Mouse (Mus musculus): ENCODE results near the gene Atl2. TPM values are rescaled to one million over a fixed set of nuclear protein-coding genes. Genes with fewer than 3 reads are reported as not detected.
A peak's percentile ranks its signal among the peaks of the same experiment; 100 is the strongest.

Atl2 gene
- polyA plus RNA-seq, 1 experiment from 2014 or later, result 29.7 TPM

GRCm38 (mm10) chr17:79894054-79894453 is 1.9 kb downstream of the Atl2 start:
- peaks cover 12% of the 10 kb centered on the region; the same call in 1 of the 2 replicates for H3K27me3 ChIP-seq (replicated peaks; ENCODE audit: control insufficient read depth, insufficient read depth, low read length)
- H3K9me3 ChIP-seq (ENCODE audit: control insufficient read depth, low read length), result no peaks in the 10 kb centered on the region
- ATAC-seq (ENCODE audit: low read depth) (no peak), DNase-seq (ENCODE audit: low spot score) (no peak)
- no peaks in the 10 kb centered on the region for H3K36me3 ChIP-seq (ENCODE audit: control insufficient read depth, insufficient read depth, low read length)
- H3K4me1 ChIP-seq (ENCODE audit: control insufficient read depth, insufficient read depth, low read length), result peaks cover 13% of the 10 kb centered on the region
- H3K9ac ChIP-seq (ENCODE audit: low read depth, low read length), result no peak overlapping the region
- 56% methylated on average over 4 of the region's 4 CpGs for WGBS
- peak overlapping the region; percentile 94 for H3K4me3 ChIP-seq (ENCODE audit: low read depth, low read length)
- H3K27ac ChIP-seq (replicated peaks; ENCODE audit: low read depth, low read length), result no peak overlapping the region
- peak overlapping the region; percentile 54 for H3K4me2 ChIP-seq (ENCODE audit: low read depth, low read length)

- Histone ChIP-seq H3K4me2 (ENCODE audit: low read depth, low read length) (no peak overlapping the region), H3K36me3 (ENCODE audit: control insufficient read depth, insufficient read depth, low read length) (no peaks in the 10 kb centered on the region), H3K9me3 (ENCODE audit: control insufficient read depth, low read length) (no peaks in the 10 kb centered on the region), H3K27ac (replicated peaks; ENCODE audit: low read depth, low read length) (no peak overlapping the region), H3K27me3 (replicated peaks; ENCODE audit: control insufficient read depth, insufficient read depth, low read length) (no peaks in the 10 kb centered on the region), H3K9ac (ENCODE audit: low read depth, low read length) (no peak overlapping the region), H3K4me1 (ENCODE audit: control insufficient read depth, insufficient read depth, low read length) (peaks cover 13% of the 10 kb centered on the region), H3K4me3 (ENCODE audit: low read depth, low read length) (no peak overlapping the region)
- WGBS, result 52% methylated on average over 7 of the region's 7 CpGs
- DNase-seq (ENCODE audit: low spot score) (no peak), ATAC-seq (ENCODE audit: low read depth) (no peak)
Measured at GRCm38 (mm10) chr17:79891944-79892343, 4.0 kb downstream of the Atl2 start.

- H3K4me1 ChIP-seq (ENCODE audit: control insufficient read depth, insufficient read depth, low read length), result no peaks in the 10 kb centered on the region
- no peak overlapping the region for H3K4me3 ChIP-seq (ENCODE audit: low read depth, low read length)
- no peak overlapping the region for H3K9ac ChIP-seq (ENCODE audit: low read depth, low read length)
- DNase-seq (ENCODE audit: low spot score), result no peak
- ATAC-seq (ENCODE audit: low read depth), result no peak
- no peaks in the 10 kb centered on the region for H3K27me3 ChIP-seq (replicated peaks; ENCODE audit: control insufficient read depth, insufficient read depth, low read length)
- 52% methylated on average over 1 of the region's 1 CpGs for WGBS
- no peaks in the 10 kb centered on the region for H3K36me3 ChIP-seq (ENCODE audit: control insufficient read depth, insufficient read depth, low read length)
- H3K4me2 ChIP-seq (ENCODE audit: low read depth, low read length), result no peak overlapping the region
- no peaks in the 10 kb centered on the region for H3K9me3 ChIP-seq (ENCODE audit: control insufficient read depth, low read length)
- no peak overlapping the region for H3K27ac ChIP-seq (replicated peaks; ENCODE audit: low read depth, low read length)
Measured at GRCm38 (mm10) chr17:79887926-79888325, 8.0 kb downstream of the Atl2 start.

GRCm38 (mm10) chr17:79883198-79883597 is 12.7 kb downstream of the Atl2 start:
- ATAC-seq (ENCODE audit: low read depth) (no peak), DNase-seq (ENCODE audit: low spot score) (no peak)
- Histone ChIP-seq H3K27ac (replicated peaks; ENCODE audit: low read depth, low read length) (no peak overlapping the region), H3K27me3 (replicated peaks; ENCODE audit: control insufficient read depth, insufficient read depth, low read length) (no peaks in the 10 kb centered on the region), H3K4me2 (ENCODE audit: low read depth, low read length) (no peak overlapping the region), H3K9ac (ENCODE audit: low read depth, low read length) (no peak overlapping the region), H3K36me3 (ENCODE audit: control insufficient read depth, insufficient read depth, low read length) (no peaks in the 10 kb centered on the region), H3K4me3 (ENCODE audit: low read depth, low read length) (no peak overlapping the region), H3K4me1 (ENCODE audit: control insufficient read depth, insufficient read depth, low read length) (0 out of 2 replicates have a peak, but pooled peaks cover 2% of the 10 kb centered on the region), H3K9me3 (ENCODE audit: control insufficient read depth, low read length) (no peaks in the 10 kb centered on the region)
- 29% methylated on average over 4 of the region's 4 CpGs for WGBS

GRCm38 (mm10) chr17:79865027-79865426 is 30.9 kb downstream of the Atl2 start:
- H3K4me1 ChIP-seq (ENCODE audit: control insufficient read depth, insufficient read depth, low read length), result no peaks in the 10 kb centered on the region
- 93% methylated on average over 5 of the region's 5 CpGs for WGBS
- ATAC-seq (ENCODE audit: low read depth) (no peak), DNase-seq (ENCODE audit: low spot score) (no peak)
- no peak overlapping the region for H3K4me3 ChIP-seq (ENCODE audit: low read depth, low read length)
- H3K4me2 ChIP-seq (ENCODE audit: low read depth, low read length), result no peak overlapping the region
- H3K27ac ChIP-seq (replicated peaks; ENCODE audit: low read depth, low read length), result no peak overlapping the region
- no peaks in the 10 kb centered on the region for H3K27me3 ChIP-seq (replicated peaks; ENCODE audit: control insufficient read depth, insufficient read depth, low read length)
- H3K9ac ChIP-seq (ENCODE audit: low read depth, low read length), result no peak overlapping the region
- H3K9me3 ChIP-seq (ENCODE audit: control insufficient read depth, low read length), result no peaks in the 10 kb centered on the region
- H3K36me3 ChIP-seq (ENCODE audit: control insufficient read depth, insufficient read depth, low read length), result peaks cover 37% of the 10 kb centered on the region

GRCm38 (mm10) chr17:79864503-79864902 is 31.4 kb downstream of the Atl2 start:
- no peaks in the 10 kb centered on the region for H3K9me3 ChIP-seq (ENCODE audit: control insufficient read depth, low read length)
- H3K36me3 ChIP-seq (ENCODE audit: control insufficient read depth, insufficient read depth, low read length), result peaks cover 42% of the 10 kb centered on the region
- 88% methylated on average over 8 of the region's 8 CpGs for WGBS
- ATAC-seq (ENCODE audit: low read depth), result peak; percentile 55; the same call in 1 of the 2 replicates
- H3K4me3 ChIP-seq (ENCODE audit: low read depth, low read length), result no peak overlapping the region
- H3K27ac ChIP-seq (replicated peaks; ENCODE audit: low read depth, low read length), result no peak overlapping the region
- no peak overlapping the region for H3K9ac ChIP-seq (ENCODE audit: low read depth, low read length)
- no peaks in the 10 kb centered on the region for H3K4me1 ChIP-seq (ENCODE audit: control insufficient read depth, insufficient read depth, low read length)
- no peak for DNase-seq (ENCODE audit: low spot score)
- H3K27me3 ChIP-seq (replicated peaks; ENCODE audit: control insufficient read depth, insufficient read depth, low read length), result no peaks in the 10 kb centered on the region
- H3K4me2 ChIP-seq (ENCODE audit: low read depth, low read length), result no peak overlapping the region

GRCm38 (mm10) chr17:79862038-79862437 is 33.9 kb downstream of the Atl2 start:
- H3K9me3 ChIP-seq (ENCODE audit: control insufficient read depth, low read length), result no peaks in the 10 kb centered on the region
- peak; percentile 57; the same call in 1 of the 2 replicates for ATAC-seq (ENCODE audit: low read depth)
- 71% methylated on average over 1 of the region's 1 CpGs for WGBS
- H3K36me3 ChIP-seq (ENCODE audit: control insufficient read depth, insufficient read depth, low read length), result peaks cover 65% of the 10 kb centered on the region
- no peak overlapping the region for H3K4me2 ChIP-seq (ENCODE audit: low read depth, low read length)
- H3K4me3 ChIP-seq (ENCODE audit: low read depth, low read length), result no peak overlapping the region
- no peaks in the 10 kb centered on the region for H3K4me1 ChIP-seq (ENCODE audit: control insufficient read depth, insufficient read depth, low read length)
- DNase-seq (ENCODE audit: low spot score), result peak; percentile 20
- H3K9ac ChIP-seq (ENCODE audit: low read depth, low read length), result no peak overlapping the region
- H3K27ac ChIP-seq (replicated peaks; ENCODE audit: low read depth, low read length), result no peak overlapping the region
- H3K27me3 ChIP-seq (replicated peaks; ENCODE audit: control insufficient read depth, insufficient read depth, low read length), result no peaks in the 10 kb centered on the region

GRCm38 (mm10) chr17:79855533-79855932 is 40.4 kb downstream of the Atl2 start:
- no peaks in the 10 kb centered on the region for H3K9me3 ChIP-seq (ENCODE audit: control insufficient read depth, low read length)
- ATAC-seq (ENCODE audit: low read depth) (no peak), DNase-seq (ENCODE audit: low spot score) (no peak)
- H3K4me1 ChIP-seq (ENCODE audit: control insufficient read depth, insufficient read depth, low read length), result no peaks in the 10 kb centered on the region
- H3K27ac ChIP-seq (replicated peaks; ENCODE audit: low read depth, low read length), result no peak overlapping the region
- H3K36me3 ChIP-seq (ENCODE audit: control insufficient read depth, insufficient read depth, low read length), result peaks cover 91% of the 10 kb centered on the region
- no peak overlapping the region for H3K9ac ChIP-seq (ENCODE audit: low read depth, low read length)
- no peaks in the 10 kb centered on the region for H3K27me3 ChIP-seq (replicated peaks; ENCODE audit: control insufficient read depth, insufficient read depth, low read length)
- 82% methylated on average over 8 of the region's 8 CpGs for whole genome bisulfite sequencing
- H3K4me3 ChIP-seq (ENCODE audit: low read depth, low read length), result no peak overlapping the region
- no peak overlapping the region for H3K4me2 ChIP-seq (ENCODE audit: low read depth, low read length)

GRCm38 (mm10) chr17:79848385-79848784 is 47.5 kb downstream of the Atl2 start:
- Histone ChIP-seq H3K4me3 (ENCODE audit: low read depth, low read length) (no peak overlapping the region), H3K36me3 (ENCODE audit: control insufficient read depth, insufficient read depth, low read length) (peaks cover 48% of the 10 kb centered on the region), H3K4me2 (ENCODE audit: low read depth, low read length) (no peak overlapping the region), H3K27ac (replicated peaks; ENCODE audit: low read depth, low read length) (no peak overlapping the region), H3K9ac (ENCODE audit: low read depth, low read length) (no peak overlapping the region), H3K9me3 (ENCODE audit: control insufficient read depth, low read length) (no peaks in the 10 kb centered on the region), H3K27me3 (replicated peaks; ENCODE audit: control insufficient read depth, insufficient read depth, low read length) (no peaks in the 10 kb centered on the region), H3K4me1 (ENCODE audit: control insufficient read depth, insufficient read depth, low read length) (0 out of 2 replicates have a peak, but pooled peaks cover 6% of the 10 kb centered on the region)
- WGBS, result 50% methylated on average over 5 of the region's 5 CpGs
- DNase-seq (ENCODE audit: low spot score) (peak; percentile 77), ATAC-seq (ENCODE audit: low read depth) (peak; percentile 53; the same call in 1 of the 2 replicates)

Data from embryonic facial prominence, embryonic 14.5 days (tissue).